Mouse (Mus musculus) granulocyte monocyte progenitor cell, adult 5-6 weeks (primary cell): Measurements from ENCODE around the gene Gm6657. TPM values are rescaled to one million over a fixed set of nuclear protein-coding genes. Genes with fewer than 3 reads are reported as not detected.

Experiments used
- total RNA-seq, 2 experiments: library from RNA; stranded (forward) in 1 of 2; stranded (reverse) in 1 of 2; fragments of 200-712, 200-1000 nt in 1 of 2; fragments of >200 nt in 1 of 2; fragmentation: Nextera tagmentation in 1 of 2; gene quantifications; 2 replicates each; pipeline ENCODE4 v1.2.3; 2014 to 2017

The Gm6657 gene
- total RNA-seq, 2 experiments from 2014 or later, result not detected

Other genes starting within 250 kb of the Gm6657 start
- gene Gphn, start 32.1 kb downstream of the Gm6657 start, total RNA-seq (2014; fragmentation: Nextera tagmentation), result 13.8 and 25.9 TPM in 2 replicates
- 14.0 and 14.3 TPM in 2 replicates for gene Gphn, start 32.1 kb downstream of the Gm6657 start, total RNA-seq (2017)